Mouse (Mus musculus) CH12F3 (cell line): ENCODE results near the gene Smndc1.

Source experiments
- in situ Hi-C: fragments of 300-500 bp; cut with MboI; formaldehyde crosslinking; loops from 2 replicates; pipeline ENCODE4 v1.14.3; 2020; ENCODE audit warnings: low sequenced_read_pairs

The Smndc1 gene

DNA sequence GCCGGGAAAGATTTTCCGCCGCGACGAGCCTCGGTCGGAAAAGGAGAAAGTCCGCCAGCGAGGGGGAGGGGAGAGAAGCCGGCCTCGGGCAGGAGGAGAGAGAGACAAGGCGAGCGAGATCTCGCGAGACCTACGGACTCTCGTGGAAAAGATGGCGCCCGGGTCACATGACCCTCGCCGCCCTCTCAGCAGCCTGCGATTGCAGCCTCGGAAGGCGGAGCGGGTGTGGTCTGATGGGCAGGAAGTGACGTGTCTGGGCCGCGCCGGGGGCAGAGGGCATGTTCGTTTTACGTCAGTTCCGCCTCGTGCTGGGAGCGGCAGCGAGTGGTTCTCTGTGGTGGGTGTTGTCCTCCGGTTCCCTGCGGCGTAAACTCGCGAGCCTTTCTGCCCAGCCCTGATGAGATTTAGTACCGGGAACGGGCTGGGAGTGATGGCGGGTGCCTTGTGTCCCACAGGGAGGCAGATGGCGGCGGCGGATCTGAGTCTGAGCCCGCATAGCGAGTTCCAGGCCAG lies at the start of gene Smndc1:
Gene Smndc1, minus strand, starts transcription at position 84 of the 513 bp plus-strand sequence.
- in situ Hi-C loops: no loop called here

DNA sequence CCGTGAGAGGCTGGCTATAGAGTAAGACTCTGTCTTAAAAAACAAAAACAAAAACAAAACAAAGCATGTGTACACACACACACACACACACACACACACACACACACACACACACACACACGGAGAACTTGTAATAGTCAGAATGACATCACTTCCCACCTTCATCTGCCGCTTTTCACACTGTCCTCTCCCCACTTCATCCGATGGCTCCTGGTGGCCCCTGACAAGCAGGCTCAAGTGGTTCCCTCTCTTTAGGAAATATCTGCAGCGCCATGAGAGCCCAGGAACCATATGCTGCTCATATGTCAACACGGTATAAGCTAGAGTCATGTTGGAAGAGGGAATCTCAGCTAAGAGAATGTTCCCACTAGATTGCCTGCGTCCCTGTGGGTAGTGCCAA lies 49.0 kb upstream of the Smndc1 start:
- in situ Hi-C loops: no loop called here

DNA sequence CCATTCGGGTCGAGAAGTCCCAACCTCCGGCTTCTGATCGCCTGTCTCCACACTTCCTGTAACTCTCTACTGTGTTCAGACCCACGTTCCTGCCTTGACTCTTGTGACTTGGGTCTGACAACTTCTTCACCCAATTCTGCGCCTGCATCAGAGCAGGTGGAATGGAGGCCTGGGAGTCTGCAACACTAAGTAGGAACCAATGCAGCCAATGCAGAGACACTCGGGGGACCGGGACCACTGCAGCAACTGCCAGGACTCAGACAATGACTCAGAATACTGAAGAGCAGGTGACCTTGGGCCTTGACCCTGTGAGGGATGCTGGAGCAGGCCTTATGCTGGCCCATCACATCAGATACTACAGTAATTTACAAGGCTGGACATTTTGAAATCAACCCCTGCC lies 47.6 kb upstream of the Smndc1 start:
- in situ Hi-C loops: no loop called here

DNA sequence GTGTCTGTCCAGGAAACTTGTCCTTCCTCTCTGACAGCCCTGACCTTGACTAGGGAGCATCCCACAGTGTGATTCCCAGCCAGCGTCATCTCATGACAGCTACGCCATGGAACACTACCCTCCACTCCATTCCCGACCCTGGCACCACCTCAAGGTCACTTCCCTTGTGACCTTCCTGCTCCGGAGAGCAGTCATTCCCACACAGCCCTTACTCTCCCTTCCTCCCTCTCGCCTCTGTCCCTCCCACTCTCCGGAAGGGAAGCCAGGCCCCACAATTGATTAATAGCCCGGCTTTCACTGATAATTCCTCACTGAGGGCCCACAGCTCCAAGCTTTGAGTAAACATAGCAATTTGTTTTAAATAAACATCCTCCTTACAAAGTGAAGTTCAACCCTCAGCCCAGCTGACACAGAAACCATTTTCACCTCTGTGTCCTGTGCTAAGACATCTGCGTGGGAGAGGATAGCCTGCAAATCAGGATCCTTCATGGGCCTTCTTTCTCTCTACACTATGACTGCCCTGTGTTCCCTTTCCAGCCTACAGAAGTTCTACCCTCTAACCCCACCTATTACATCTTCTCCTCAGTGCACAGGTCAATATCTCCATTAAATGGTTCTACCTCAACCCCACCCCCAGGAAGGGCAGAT lies 47.1 kb upstream of the Smndc1 start:
- in situ Hi-C loops: no loop called here

DNA sequence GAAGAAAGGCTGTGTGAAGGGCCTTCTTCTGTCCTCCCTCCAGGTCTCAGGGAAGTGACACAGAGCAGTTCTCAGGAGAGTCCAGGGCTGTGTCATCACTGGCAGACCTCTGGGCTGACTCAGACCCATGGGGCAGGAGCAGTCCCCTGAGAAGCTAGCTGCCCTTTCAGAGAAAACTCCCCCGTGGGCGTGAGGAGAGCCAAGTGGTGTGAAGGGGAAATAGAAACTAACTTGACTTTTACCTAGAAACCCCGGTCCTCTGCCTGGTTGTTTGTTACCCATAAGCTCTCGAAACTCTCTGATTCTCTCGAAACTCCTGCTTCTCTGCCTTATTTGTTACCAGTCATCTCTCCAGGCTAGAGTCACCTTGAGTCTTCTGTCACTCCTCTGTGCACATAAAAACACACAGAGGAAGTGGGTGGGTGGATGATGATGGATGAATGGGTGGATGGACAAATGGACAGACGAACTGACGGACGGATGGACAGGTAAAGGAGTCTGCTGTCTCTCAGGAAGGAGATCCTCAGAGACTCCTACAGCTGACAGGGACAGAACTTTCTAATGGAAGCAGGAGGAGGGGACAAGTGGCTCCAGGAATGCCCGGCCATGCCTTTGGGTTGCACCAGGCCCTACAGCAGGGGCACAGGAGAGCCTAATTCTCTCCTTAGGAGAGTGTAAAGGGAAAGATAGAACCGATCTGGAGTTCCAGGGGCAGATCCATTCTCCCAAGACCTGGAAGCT lies 43.7 kb upstream of the Smndc1 start:
- in situ Hi-C loops: no loop called here

DNA sequence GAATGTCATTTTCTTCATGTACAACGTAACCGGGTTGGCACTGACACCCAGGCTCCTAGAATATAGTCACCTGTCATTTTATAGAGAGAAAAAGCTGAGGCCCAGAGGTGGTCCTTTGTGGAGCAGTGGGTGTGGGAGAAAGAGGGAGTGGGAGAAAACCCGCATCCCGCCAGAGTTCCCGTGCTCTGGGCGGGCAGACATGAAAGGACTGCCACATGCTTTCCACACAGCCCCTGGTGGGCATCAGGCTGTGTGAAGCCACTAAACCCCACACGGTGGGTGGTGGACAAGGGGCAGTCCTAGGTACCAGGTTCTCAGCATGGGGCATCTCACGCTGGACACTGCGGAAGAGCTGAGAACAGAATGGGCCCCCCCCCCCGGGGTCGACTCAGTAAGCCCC lies 40.6 kb upstream of the Smndc1 start:
- in situ Hi-C loops: no loop called here

DNA sequence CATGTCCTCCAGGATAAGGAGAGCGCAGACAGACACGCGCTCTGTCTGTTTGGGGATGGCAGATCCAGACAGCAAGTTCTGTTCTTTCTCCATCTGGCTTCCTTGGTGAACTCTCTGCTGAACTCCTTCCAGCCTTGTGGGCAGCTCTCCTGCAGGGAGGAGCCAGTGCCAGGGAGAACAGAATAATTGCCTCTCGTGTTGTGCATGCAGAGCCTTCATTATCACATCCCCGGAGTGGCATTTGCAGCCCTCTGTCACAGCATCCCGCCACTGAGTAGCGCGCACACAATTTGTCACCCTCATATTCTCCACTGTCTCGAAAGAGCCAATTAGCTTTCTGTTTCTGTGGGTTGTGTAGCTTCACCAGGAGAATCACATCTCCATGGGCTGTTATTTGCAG lies 40.0 kb upstream of the Smndc1 start:
- in situ Hi-C loops: no loop called here

DNA sequence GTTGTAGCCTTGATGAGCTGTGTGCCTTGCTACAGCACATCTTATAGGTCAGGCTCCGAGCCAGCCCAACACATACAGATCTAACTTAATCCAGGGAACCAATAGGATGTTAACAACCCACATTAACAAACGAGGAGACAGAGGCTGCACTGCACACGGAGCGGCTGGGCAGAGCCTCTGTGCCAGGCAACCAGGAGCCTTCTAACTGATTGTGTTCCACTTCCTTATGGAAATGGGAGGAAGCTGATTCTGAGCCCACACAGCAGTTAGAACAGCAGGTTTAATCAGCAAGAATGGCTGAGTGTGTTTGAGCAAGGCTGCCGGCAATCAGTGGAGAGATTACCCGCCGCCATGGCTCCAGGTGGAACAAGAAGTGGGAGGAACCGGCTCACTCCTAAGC lies 37.4 kb upstream of the Smndc1 start:
- in situ Hi-C loops: no loop called here

DNA sequence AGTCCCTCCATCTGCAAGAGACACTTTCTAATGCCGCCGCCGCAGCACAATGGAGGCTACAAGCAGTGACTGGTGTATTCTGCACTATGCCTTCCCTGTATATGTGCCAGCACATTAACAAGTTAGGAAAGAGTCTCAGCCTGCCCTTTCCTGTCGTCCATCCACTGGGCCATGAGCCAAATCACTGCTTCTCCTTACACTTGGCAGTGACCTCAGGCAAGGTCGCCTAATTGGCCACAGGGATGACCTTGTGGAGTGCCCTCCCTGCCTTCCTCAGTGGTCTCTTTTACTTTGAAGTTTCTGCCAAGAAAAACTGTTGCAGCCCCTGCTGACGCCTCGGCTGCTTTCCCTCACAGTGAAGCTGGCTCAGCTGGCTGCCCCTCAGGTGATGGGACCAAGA lies 37.0 kb upstream of the Smndc1 start:
- in situ Hi-C loops: no loop called here

DNA sequence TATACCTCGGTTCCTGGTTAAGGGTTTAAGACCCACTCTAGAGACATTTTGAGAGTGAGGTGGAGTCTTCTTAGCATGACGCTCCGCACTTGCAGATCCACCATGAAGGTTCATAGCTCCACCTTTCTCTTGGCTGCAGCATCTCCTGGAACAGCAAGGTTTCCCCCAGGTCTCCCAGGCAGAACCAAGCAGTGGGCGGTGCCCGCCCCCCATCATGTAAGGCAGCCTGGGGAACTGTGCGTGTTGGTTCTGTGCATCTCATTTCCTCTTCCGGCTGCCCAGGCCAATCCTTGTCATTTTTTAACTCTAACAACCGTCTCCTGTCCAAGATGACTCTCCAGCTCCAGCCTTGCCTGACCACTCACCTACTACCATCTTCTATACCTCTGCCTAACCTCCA lies 35.4 kb upstream of the Smndc1 start:
- in situ Hi-C loops: no loop called here

DNA sequence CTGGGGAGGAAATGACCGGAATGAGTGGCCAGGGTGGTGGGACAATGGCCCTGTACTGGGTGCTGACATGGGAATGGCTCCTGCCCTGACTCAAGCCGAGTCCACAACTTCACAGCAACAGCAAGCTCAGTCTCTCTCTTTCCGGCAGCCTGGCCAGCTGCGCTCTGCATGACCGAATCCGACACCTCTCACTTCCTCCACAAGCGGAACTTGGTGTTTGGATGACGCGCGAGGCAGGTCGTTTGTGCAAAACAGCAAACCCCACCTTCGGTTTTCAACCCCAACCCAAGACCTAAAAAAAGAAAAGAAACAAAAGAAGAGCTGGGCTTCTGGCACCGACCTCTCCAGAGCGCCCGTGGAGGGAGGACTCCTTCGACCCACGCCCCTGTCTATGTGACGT lies 34.3 kb upstream of the Smndc1 start:
- in situ Hi-C loops: no loop called here

DNA sequence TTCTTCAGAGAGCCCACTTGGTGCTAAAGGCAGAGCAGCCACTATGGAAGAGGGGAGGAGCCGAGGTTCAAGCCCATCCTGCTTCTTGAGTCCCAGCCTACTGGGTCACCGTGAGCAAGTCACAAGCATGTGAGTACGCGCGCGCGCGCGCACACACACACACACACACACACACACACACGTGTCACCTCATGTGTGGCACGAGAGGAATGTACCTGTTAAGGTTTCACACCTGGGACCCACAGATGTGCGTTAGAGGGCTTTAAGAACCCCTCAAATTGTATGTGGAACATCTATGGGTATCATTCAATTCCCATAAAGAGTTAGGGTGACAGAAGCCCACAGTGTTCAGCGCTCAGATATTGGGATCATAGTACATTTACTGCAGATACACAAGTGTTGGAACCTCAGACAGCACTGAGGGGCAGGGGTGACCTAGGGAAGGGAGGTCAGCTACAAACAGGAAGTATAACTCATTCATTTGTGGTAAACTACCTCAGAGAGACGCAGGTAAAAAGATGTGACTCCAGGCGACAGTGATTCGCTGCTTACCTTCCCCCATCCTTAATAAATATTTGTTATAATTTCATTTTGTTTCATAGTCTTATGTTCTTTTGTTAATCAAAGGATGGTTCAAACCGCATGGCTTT lies 33.6 kb upstream of the Smndc1 start:
- in situ Hi-C loops: no loop called here

DNA sequence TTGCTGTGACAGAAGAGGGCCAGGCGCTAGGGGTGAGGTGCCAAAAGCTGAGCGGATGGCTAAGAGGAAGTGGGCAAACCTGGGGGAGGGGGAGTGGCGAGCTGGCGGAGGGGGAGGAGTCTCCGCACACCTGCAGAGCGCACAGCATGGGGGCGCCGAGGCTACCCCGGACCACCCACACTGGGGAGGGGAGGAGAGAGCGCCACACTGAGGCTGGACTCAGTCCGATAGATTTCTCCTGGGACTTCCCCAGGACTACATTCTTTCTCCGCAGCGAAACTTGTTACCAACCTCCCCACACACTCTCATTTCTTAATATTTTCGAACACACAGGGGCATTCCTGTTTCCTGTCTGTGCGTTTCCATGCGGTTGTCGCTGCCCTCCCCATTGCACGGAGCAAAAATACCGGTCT lies 33.0 kb upstream of the Smndc1 start:
- in situ Hi-C loops: no loop called here

DNA sequence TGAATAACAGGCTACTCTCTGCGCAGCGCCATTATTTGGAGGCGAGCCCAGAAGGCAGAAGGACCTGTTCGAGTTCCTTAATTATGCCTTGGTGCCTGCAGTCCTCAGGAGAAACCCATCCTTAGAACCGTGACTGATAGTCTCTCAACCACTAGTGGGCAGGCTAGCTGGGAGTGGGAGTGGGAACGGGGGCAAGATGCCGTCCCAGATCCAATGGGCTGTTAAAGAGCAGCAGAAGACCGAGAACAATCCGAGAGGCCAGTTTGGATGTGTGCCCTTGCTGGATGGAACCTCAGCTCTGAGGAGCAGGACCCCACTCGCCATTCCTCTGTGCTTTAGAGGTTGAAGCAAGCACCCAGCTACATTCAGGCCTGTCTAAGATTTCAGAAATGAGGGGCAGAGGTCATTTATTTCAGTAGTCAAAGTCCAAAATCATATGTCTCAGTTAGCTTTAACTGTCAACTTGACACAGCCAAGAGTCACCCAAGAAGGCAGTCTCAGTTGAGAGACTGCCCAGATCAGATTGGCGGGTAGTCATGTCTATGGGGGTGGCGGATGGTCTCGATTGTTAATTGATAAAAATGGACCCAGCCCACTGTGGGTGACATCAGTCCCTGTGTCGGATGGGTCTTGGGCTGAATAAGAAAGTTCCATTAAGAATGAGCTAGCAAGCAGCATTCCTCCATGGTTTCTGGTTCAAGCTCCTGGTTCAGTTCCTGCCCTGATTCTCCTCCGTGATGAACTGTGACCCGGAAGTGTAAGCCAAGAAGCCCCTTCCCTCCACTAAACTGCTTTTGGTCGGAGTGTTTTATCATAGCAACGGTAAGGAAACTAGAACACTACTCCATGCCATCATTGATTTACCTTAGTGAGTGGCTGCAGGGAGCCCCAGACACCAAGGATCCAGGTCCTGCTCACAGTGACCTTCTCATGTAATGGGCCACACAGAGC lies 32.3 kb upstream of the Smndc1 start:
- in situ Hi-C loops: no loop called here

DNA sequence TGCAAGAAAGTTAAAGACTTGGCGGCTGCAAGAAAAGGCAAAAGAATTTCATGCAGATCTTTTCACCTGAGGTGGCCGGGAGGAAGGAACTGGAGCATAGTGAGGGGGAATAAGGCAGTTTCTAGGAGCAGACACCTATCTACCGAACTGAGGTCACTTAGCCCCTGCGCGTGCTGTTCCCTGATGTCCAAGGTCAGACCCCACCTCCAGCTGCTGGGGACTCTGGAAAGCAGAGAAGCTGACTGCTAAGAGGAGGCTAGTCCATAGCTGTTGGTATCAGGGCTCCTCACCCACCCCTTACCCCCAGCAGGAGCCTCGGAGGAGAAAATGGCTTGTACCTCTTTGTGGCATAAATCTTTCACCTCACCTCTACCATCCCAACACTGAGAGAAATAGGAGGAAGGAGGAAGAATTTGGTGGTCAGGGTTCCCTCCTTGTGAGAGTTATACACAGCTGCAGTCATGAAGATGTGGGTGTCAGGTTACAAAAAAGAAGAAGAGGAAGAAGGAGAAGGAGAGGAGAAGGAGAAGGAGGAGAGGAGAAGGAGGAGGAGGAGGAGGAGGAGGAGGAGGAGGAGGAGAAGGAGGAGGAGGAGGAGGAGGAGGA lies 31.3 kb upstream of the Smndc1 start:
- in situ Hi-C loops: no loop called here

DNA sequence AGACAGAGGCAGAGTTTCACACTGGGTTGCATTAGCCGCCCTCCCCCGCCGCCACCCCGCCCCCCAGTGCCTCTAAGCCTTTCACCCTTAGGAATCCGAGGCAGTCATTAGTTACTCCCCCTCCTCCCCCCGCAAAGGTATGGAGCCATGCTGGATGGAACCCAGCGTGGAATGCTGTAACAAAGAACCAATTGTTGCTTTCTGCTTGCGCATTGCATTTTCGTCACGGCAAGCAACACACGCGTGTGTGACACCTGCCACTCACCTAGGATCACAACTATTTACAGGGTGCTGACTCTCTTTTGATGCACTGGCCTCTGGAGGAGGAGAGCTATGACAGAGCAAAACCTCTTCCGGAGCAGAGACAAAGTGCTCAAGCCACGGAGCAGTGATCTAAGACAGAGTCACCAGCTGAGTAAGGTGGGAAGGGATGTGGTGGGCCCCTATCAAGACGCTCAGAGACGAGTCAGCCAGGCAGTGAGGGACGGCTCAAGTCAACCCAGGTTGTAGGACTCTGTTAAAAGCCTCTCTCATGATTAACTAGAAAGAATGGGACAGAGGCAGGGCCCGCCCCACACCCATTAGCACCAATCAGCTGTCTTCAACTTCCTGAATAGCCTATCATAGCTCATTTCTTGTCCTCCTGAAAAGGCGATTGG lies 30.7 kb upstream of the Smndc1 start:
- in situ Hi-C loops: no loop called here

DNA sequence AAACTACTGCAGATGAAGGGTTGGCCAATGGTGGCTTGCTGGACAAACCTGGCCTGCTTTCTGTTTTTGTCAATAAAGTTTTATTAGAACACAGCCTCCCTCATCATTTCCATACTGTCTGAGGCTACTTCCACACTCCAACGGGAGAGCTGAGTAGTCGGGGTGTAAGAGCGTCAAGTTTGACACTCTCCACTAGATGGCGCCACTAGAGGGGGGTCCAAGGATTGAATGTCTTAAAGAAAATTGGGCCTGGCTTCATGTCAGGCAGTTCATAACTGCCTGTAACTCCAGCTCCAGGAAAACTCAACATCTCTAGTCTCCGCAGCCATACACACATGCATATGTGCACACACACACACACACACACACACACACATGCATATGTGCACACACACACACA lies 29.5 kb upstream of the Smndc1 start:
- in situ Hi-C loops: no loop called here

DNA sequence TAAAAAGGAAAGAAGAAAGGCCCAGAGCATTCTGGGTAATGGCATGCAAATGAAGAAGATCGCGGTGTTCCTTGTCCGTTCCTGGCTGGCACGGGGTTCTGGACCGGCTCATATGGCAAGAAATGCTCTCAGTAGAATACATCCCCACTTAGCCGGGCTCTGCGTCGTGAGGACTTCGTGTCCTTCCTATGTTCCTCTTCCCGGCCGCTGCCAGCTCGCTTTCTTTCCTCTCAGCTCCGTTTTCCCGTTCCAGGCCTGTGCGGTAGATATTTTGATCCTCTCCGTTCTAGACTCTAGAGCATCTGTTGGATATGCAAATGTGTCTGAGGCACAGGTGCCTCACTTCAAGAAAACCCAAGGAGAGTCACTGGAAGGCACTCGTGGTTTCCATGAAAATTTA lies 24.8 kb upstream of the Smndc1 start:
- in situ Hi-C loops: no loop called here

DNA sequence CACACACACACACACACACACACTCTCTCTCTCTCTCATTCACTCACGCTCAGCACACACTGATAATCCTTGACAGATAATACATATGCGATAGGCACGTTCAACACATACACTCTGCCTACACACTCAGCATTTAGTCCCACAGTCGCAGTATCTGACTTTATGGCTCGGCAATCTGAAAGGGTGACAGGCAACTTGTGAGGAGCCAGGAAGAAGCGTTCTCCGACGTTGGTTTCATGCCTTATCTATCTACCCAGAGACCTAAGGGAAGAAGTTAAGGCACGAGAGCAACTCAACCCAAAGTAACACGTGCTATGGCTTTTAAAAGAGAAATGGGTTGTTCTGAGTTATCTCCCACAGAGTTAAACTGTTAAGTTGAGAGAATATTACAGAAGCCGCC lies 24.3 kb upstream of the Smndc1 start:
- in situ Hi-C loops: no loop called here
